Mouse (Mus musculus) thymus, adult 2 months (tissue): ENCODE results near the gene Myh11.

Source experiments
- CTCF ChIP-seq: fragments of 200-500 bp; IDR thresholded peaks from 2 replicates; pipeline ENCODE4 v1.5.1; 2012; ENCODE audit warnings: mild to moderate bottlenecking, control low read depth, low read length, moderate library complexity, borderline replicate concordance; ENCODE audit not compliant: control insufficient read depth, poor library complexity, insufficient read depth; ENCODE audit errors: extremely low read depth
- POLR2A ChIP-seq: fragments of 200-500 bp; IDR thresholded peaks from 2 replicates; pipeline ENCODE4 v1.6.1; 2012; ENCODE audit warnings: mild to moderate bottlenecking, low read length, control low read depth, moderate library complexity; ENCODE audit not compliant: control insufficient read depth, poor library complexity, insufficient read depth; ENCODE audit errors: extremely low read depth

DNA sequence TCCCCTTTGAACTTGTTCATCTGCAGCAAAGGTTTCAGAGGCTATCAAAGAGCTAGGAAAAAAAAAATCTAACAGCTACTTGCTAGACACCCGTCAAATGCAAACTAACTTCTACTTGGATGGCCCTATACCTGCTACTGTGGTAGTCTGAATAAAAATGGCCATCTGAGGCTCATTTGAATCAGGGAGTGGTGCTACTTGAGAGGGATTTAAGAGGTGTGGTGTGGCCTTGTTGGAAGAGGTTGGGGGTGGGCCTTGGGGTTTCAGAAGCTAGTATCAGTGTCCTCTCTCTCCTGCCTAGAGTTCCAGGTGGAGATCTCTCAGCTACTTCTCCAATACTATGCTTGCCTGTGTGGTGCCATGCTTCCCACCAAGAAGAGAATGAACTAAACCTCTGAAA, 15.3 kb upstream of the Myh11 start:
- TF ChIP-seq POLR2A (no peak), CTCF (no peak)
